ENCODE assay signal across 10 mouse cellular contexts in the genomic region with DNA sequence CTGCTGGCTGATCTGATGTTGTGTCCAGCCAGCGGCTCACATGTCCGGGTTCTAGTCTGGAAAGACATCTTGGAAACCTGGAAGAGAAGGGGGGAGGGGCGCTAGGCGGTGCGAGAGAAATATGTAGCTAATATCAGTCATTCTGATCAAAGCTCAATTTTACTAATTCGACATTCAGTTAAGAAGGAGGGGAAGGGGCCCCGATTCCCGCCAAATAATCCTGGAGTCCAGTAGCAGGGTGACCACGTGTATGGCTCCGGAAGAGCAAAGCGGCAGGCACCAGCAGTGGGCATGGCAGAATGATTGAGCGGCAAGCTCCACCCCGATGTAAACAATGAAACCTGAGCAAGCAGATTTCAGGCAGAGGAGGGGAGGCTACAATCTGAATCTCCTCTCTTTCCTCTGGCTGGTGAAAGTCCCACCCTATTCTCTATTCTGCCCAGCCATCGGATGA. TPM values are rescaled to one million over a fixed set of nuclear protein-coding genes. Genes with fewer than 3 reads are reported as not detected.
DNase-seq lines count a peak whose midpoint lies in the region; ATAC-seq lines count a peak whose summit lies in the region.
"Had no signal": no experiment of that assay in that cellular context is flagged by ENCODE, and none has a peak within 500 bp of the region (broad histone marks: within the 10 kb centered on the region; RNA-seq: fewer than 3 reads in every experiment).

No protein-coding gene starts in this region.

- H3K9me3 ChIP-seq in kidney, embryonic 15.5 days (replicated peaks), result no peaks in the 10 kb centered on the region
- H3K9me3 ChIP-seq in embryonic facial prominence, embryonic 14.5 days (ENCODE audit: control insufficient read depth, low read length), result no peaks in the 10 kb centered on the region
- H3K9me3 ChIP-seq in limb, embryonic 12.5 days, result no peaks in the 10 kb centered on the region
- H3K9me3 ChIP-seq in neural tube, embryonic 13.5 days, result no peaks in the 10 kb centered on the region

- H3K27ac ChIP-seq in kidney, embryonic 15.5 days, result no peak overlapping the region
- no peak overlapping the region for H3K27ac ChIP-seq in embryonic facial prominence, embryonic 14.5 days (replicated peaks; ENCODE audit: low read depth, low read length)
- H3K27ac ChIP-seq in limb, embryonic 12.5 days, result no peak overlapping the region
- no peak overlapping the region for H3K27ac ChIP-seq in neural tube, embryonic 13.5 days (replicated peaks)

- H3K4me1 ChIP-seq in kidney, embryonic 15.5 days, result no peaks in the 10 kb centered on the region
- H3K4me1 ChIP-seq in embryonic facial prominence, embryonic 14.5 days (ENCODE audit: control insufficient read depth, insufficient read depth, low read length), result no peaks in the 10 kb centered on the region
- 0 out of 2 replicates have a peak, but pooled peaks cover 3% of the 10 kb centered on the region for H3K4me1 ChIP-seq in limb, embryonic 12.5 days (replicated peaks)
- H3K4me1 ChIP-seq in neural tube, embryonic 13.5 days (replicated peaks), result peaks cover 7% of the 10 kb centered on the region; the same call in 1 of the 2 replicates
- H3K4me1 ChIP-seq: megakaryocyte, embryonic 14.5 days had no signal

- intact Hi-C loops in left cerebral cortex, postnatal 25 days (cut with DNase I), result no loop called here

- H3K4me2 ChIP-seq in kidney, embryonic 15.5 days, result peak overlapping the region; percentile 52
- H3K4me2 ChIP-seq in embryonic facial prominence, embryonic 14.5 days (ENCODE audit: low read depth, low read length), result peak overlapping the region; percentile 55
- peak overlapping the region; percentile 54 for H3K4me2 ChIP-seq in limb, embryonic 12.5 days
- peak overlapping the region; percentile 52 for H3K4me2 ChIP-seq in neural tube, embryonic 13.5 days

- no peaks in the 10 kb centered on the region for H3K36me3 ChIP-seq in kidney, embryonic 15.5 days
- no peaks in the 10 kb centered on the region for H3K36me3 ChIP-seq in embryonic facial prominence, embryonic 14.5 days (ENCODE audit: control insufficient read depth, insufficient read depth, low read length)
- no peaks in the 10 kb centered on the region for H3K36me3 ChIP-seq in limb, embryonic 12.5 days
- no peaks in the 10 kb centered on the region for H3K36me3 ChIP-seq in neural tube, embryonic 13.5 days

- H3K9ac ChIP-seq in kidney, embryonic 15.5 days, result no peak overlapping the region
- H3K9ac ChIP-seq in embryonic facial prominence, embryonic 14.5 days (ENCODE audit: low read depth, low read length), result peak overlapping the region; percentile 47
- H3K9ac ChIP-seq in limb, embryonic 12.5 days (replicated peaks), result no peak overlapping the region; the same call in 1 of the 2 replicates
- H3K9ac ChIP-seq in neural tube, embryonic 13.5 days, result peak overlapping the region; percentile 64

- DNase-seq in kidney, postnatal 25 days, result no peak
- DNase-seq in embryonic facial prominence, embryonic 14.5 days (ENCODE audit: low spot score), result peak; percentile 69
- DNase-seq in left cerebral cortex, postnatal 25 days (ENCODE audit: low spot score in 2 of 2), result no peak
- DNase-seq in gastrocnemius, adult 18-20 months (ENCODE audit: low spot score), result no peak
- no peak for DNase-seq in spleen, adult 18-20 months
- DNase-seq: cerebellum, adult 9-10 months had no signal

- H3K4me3 ChIP-seq in kidney, embryonic 15.5 days (replicated peaks), result peak overlapping the region; percentile 36
- peak overlapping the region; percentile 38 for H3K4me3 ChIP-seq in embryonic facial prominence, embryonic 14.5 days (ENCODE audit: low read depth, low read length)
- H3K4me3 ChIP-seq in limb, embryonic 12.5 days (replicated peaks), result peak overlapping the region; percentile 32
- H3K4me3 ChIP-seq in neural tube, embryonic 13.5 days, result peak overlapping the region; percentile 36
- H3K4me3 ChIP-seq: megakaryocyte, embryonic 14.5 days had no signal

- 9% methylated on average over 14 of the region's 14 CpGs for WGBS in kidney, embryonic 15.5 days
- WGBS in embryonic facial prominence, embryonic 14.5 days, result 8% methylated on average over 14 of the region's 14 CpGs
- WGBS in limb, embryonic 12.5 days, result 15% methylated on average over 14 of the region's 14 CpGs
- 15% methylated on average over 14 of the region's 14 CpGs for WGBS in neural tube, embryonic 13.5 days

- ATAC-seq in kidney, embryonic 15.5 days (replicated peaks; ENCODE audit: low FRiP score), result peak; percentile 85
- ATAC-seq in embryonic facial prominence, embryonic 14.5 days (ENCODE audit: low read depth), result peak; percentile 78; the same call in 1 of the 2 replicates
- no peak for ATAC-seq in limb, embryonic 12.5 days (ENCODE audit: insufficient number of reproducible peaks, insufficient read depth, low FRiP score, low TSS enrichment, low read depth)
- ATAC-seq in neural tube, embryonic 13.5 days (ENCODE audit: low read depth), result peak; percentile 47; the same call in 1 of the 2 replicates

- no peaks in the 10 kb centered on the region for H3K27me3 ChIP-seq in kidney, embryonic 15.5 days
- no peaks in the 10 kb centered on the region for H3K27me3 ChIP-seq in embryonic facial prominence, embryonic 14.5 days (replicated peaks; ENCODE audit: control insufficient read depth, insufficient read depth, low read length)
- no peaks in the 10 kb centered on the region for H3K27me3 ChIP-seq in limb, embryonic 12.5 days
- H3K27me3 ChIP-seq in neural tube, embryonic 13.5 days, result no peaks in the 10 kb centered on the region
- H3K27me3 ChIP-seq: megakaryocyte, embryonic 14.5 days had no signal

RNA-seq across cellular contexts. Expression of a gene that starts 18.1 kb away (rescaled TPM):
- 56.9 and 57.1 TPM in 2 replicates for polyA plus RNA-seq in kidney, embryonic 15.5 days (2015; fragmentation: Nextera tagmentation; extraction: Ambion mirVana)
- 54.0 and 62.9 TPM in 2 replicates for polyA plus RNA-seq in embryonic facial prominence, embryonic 14.5 days (2014; fragmentation: Nextera tagmentation; extraction: Ambion mirVana)
- polyA plus RNA-seq in limb, embryonic 12.5 days (2016; fragmentation: Nextera tagmentation; extraction: Ambion mirVana), result 67.6 and 70.1 TPM in 2 replicates
- 39.7 and 40.8 TPM in 2 replicates for polyA plus RNA-seq in neural tube, embryonic 13.5 days (2015; fragmentation: Nextera tagmentation; extraction: Ambion mirVana)
- total RNA-seq in left cerebral cortex, postnatal 25 days (2021), result 10 to 100 TPM; 25.4 to 25.7 TPM
- total RNA-seq in gastrocnemius, adult 18-20 months (2021), result 10 to 100 TPM; 11.1 to 11.6 TPM

RNA-seq across cellular contexts. Expression of a gene that starts 48.4 kb away (rescaled TPM):
- 31.9 and 33.4 TPM in 2 replicates for polyA plus RNA-seq in kidney, embryonic 15.5 days (2015; fragmentation: Nextera tagmentation; extraction: Ambion mirVana)
- polyA plus RNA-seq in embryonic facial prominence, embryonic 14.5 days (2014; fragmentation: Nextera tagmentation; extraction: Ambion mirVana), result 22.3 and 28.4 TPM in 2 replicates
- polyA plus RNA-seq in limb, embryonic 12.5 days (2016; fragmentation: Nextera tagmentation; extraction: Ambion mirVana), result 30.9 and 36.4 TPM in 2 replicates
- polyA plus RNA-seq in neural tube, embryonic 13.5 days (2015; fragmentation: Nextera tagmentation; extraction: Ambion mirVana), result 36.2 and 43.9 TPM in 2 replicates
- 10 to 100 TPM; 25.3 to 26.5 TPM for total RNA-seq in left cerebral cortex, postnatal 25 days (2021)
- 10 to 100 TPM; 17.4 to 17.9 TPM for total RNA-seq in gastrocnemius, adult 18-20 months (2021)

Comparison
In these comparisons a context has a peak if more than half of its experiments do, and no peak if none do; other contexts are left out.
1. H3K9ac ChIP-seq: peak in embryonic facial prominence, embryonic 14.5 days (single experiment) and neural tube, embryonic 13.5 days (single experiment); none in kidney, embryonic 15.5 days (single experiment) and limb, embryonic 12.5 days (single experiment).
2. Peak in every context shown above with its lines, with median percentiles within 50 percentile points of each other: H3K4me2 ChIP-seq and H3K4me3 ChIP-seq.